Mouse (Mus musculus) midbrain, embryonic 10.5 days (tissue): ENCODE results near the gene Klc4. TPM values are rescaled to one million over a fixed set of nuclear protein-coding genes. Genes with fewer than 3 reads are reported as not detected.

Experiments
- DNase-seq: peaks from one replicate; pipeline ENCODE4 v3.0.0-alpha.2; 2017; ENCODE audit warnings: low spot score
- H3K27ac ChIP-seq: fragments of 300-500 bp; sonication (generic); replicated peaks from 2 replicates; pipeline ENCODE4 v1.5.1; 2016; ENCODE audit warnings: mild to moderate bottlenecking
- H3K27me3 ChIP-seq: fragments of 300-500 bp; sonication (generic); 2 replicates; pipeline ENCODE4 v1.6.1; 2016; ENCODE audit warnings: low read depth, mild to moderate bottlenecking; ENCODE audit not compliant: poor library complexity, severe bottlenecking
- H3K36me3 ChIP-seq: fragments of 300-500 bp; sonication (generic); 2 replicates; pipeline ENCODE4 v1.6.1; 2016; ENCODE audit warnings: mild to moderate bottlenecking, moderate library complexity
- H3K4me1 ChIP-seq: fragments of 300-500 bp; sonication (generic); 2 replicates; pipeline ENCODE4 v1.6.1; 2016
- H3K4me3 ChIP-seq: fragments of 300-500 bp; sonication (generic); 2 replicates; pipeline ENCODE4 v1.5.1; 2016; ENCODE audit warnings: mild to moderate bottlenecking, moderate library complexity
- H3K9me3 ChIP-seq: fragments of 300-500 bp; sonication (generic); replicated peaks from 2 replicates; pipeline ENCODE4 v1.6.1; 2016; ENCODE audit warnings: mild to moderate bottlenecking
- WGBS: fragments of 180-500 bp; shearing (Covaris S2); methylation state at CpG from one replicate; pipeline ENCODE4 v1.1.7; 2016; 5-methylcytosine and 5-hydroxymethylcytosine counted together
- polyA plus RNA-seq: library from polyadenylated mRNA; unstranded; fragments of >200 nt; fragmentation: Nextera tagmentation; extraction: Ambion mirVana; gene quantifications from 2 replicates; pipeline ENCODE4 v1.2.1, GENCODE M21; 2016

The Klc4 gene
- polyA plus RNA-seq, 1 experiment from 2014 or later: 33.0 TPM

GRCm38 (mm10) chr17:46648436-46648835, 2.6 kb upstream of the Klc4 start:
- no peak overlapping the region for H3K27ac ChIP-seq
- peaks cover 36% of the 10 kb centered on the region for H3K36me3 ChIP-seq
- H3K4me3 ChIP-seq: 0 out of 2 replicates have a peak overlapping the region, but pooled peaks have one; percentile 7
- peaks cover 64% of the 10 kb centered on the region for H3K4me1 ChIP-seq
- DNase-seq: no peak
- WGBS: 89% methylated on average over 9 of the region's 9 CpGs
- H3K27me3 ChIP-seq: no peaks in the 10 kb centered on the region
- no peaks in the 10 kb centered on the region for H3K9me3 ChIP-seq

GRCm38 (mm10) chr17:46647279-46647678, 1.5 kb upstream of the Klc4 start:
- peaks cover 57% of the 10 kb centered on the region for H3K4me1 ChIP-seq
- DNase-seq: no peak
- 0 out of 2 replicates have a peak overlapping the region, but pooled peaks have one; percentile 80 for H3K4me3 ChIP-seq
- H3K27me3 ChIP-seq: no peaks in the 10 kb centered on the region
- H3K27ac ChIP-seq: no peak overlapping the region
- no peaks in the 10 kb centered on the region for H3K9me3 ChIP-seq
- 95% methylated on average over 7 of the region's 7 CpGs for WGBS
- peaks cover 28% of the 10 kb centered on the region for H3K36me3 ChIP-seq

GRCm38 (mm10) chr17:46646322-46646662, 470 bp upstream of the Klc4 start:
- WGBS: under 1% methylated on average over 19 of the region's 19 CpGs
- no peak for DNase-seq
- H3K4me3 ChIP-seq: peak overlapping the region; percentile 80
- no peaks in the 10 kb centered on the region for H3K27me3 ChIP-seq
- peaks cover 31% of the 10 kb centered on the region for H3K36me3 ChIP-seq
- H3K4me1 ChIP-seq: peaks cover 47% of the 10 kb centered on the region
- H3K9me3 ChIP-seq: no peaks in the 10 kb centered on the region
- H3K27ac ChIP-seq: peak overlapping the region; percentile 90

- 6% methylated on average over 11 of the region's 11 CpGs for WGBS
- Histone ChIP-seq H3K9me3 (no peaks in the 10 kb centered on the region), H3K27ac (peak overlapping the region; percentile 90), H3K27me3 (no peaks in the 10 kb centered on the region), H3K4me1 (peaks cover 34% of the 10 kb centered on the region), H3K36me3 (peaks cover 44% of the 10 kb centered on the region), H3K4me3 (peak overlapping the region; percentile 80)
- no peak for DNase-seq
Observed at GRCm38 (mm10) chr17:46644916-46645475, 826 bp downstream of the Klc4 start.

- peak overlapping the region; percentile 80 for H3K4me3 ChIP-seq
Observed at GRCm38 (mm10) chr17:46644152-46644805, 1.5 kb downstream of the Klc4 start.

GRCm38 (mm10) chr17:46642060-46642459, 3.8 kb downstream of the Klc4 start:
- Histone ChIP-seq H3K36me3 (peaks cover 39% of the 10 kb centered on the region), H3K27me3 (no peaks in the 10 kb centered on the region), H3K9me3 (no peaks in the 10 kb centered on the region), H3K4me3 (no peak overlapping the region), H3K4me1 (peaks cover 22% of the 10 kb centered on the region), H3K27ac (no peak overlapping the region)
- WGBS: 92% methylated on average over 17 of the region's 17 CpGs
- no peak for DNase-seq

More at GRCm38 (mm10) chr17:46644152-46644805, 1.5 kb downstream of the Klc4 start:
- DNase-seq: no peak
- H3K4me1 ChIP-seq: peaks cover 27% of the 10 kb centered on the region
- no peaks in the 10 kb centered on the region for H3K27me3 ChIP-seq
- 87% methylated on average over 12 of the region's 12 CpGs for WGBS
- H3K9me3 ChIP-seq: no peaks in the 10 kb centered on the region
- peaks cover 50% of the 10 kb centered on the region for H3K36me3 ChIP-seq
- no peak overlapping the region for H3K27ac ChIP-seq

GRCm38 (mm10) chr17:46639929-46640328, 5.9 kb downstream of the Klc4 start:
- Histone ChIP-seq H3K4me3 (no peak overlapping the region), H3K4me1 (peaks cover 14% of the 10 kb centered on the region), H3K36me3 (peaks cover 50% of the 10 kb centered on the region), H3K27ac (no peak overlapping the region), H3K27me3 (no peaks in the 10 kb centered on the region), H3K9me3 (no peaks in the 10 kb centered on the region)
- 78% methylated on average over 9 of the region's 9 CpGs for WGBS
- no peak for DNase-seq

- DNase-seq: peak; percentile 47
- Histone ChIP-seq H3K27ac (peak overlapping the region; percentile 76), H3K27me3 (no peaks in the 10 kb centered on the region)
Observed at GRCm38 (mm10) chr17:46636831-46637523, 8.8 kb downstream of the Klc4 start.

GRCm38 (mm10) chr17:46629685-46630441, 16.0 kb downstream of the Klc4 start:
- DNase-seq: peak; percentile 71

More at GRCm38 (mm10) chr17:46636831-46637523, 8.8 kb downstream of the Klc4 start:
- no peaks in the 10 kb centered on the region for H3K9me3 ChIP-seq
- H3K4me3 ChIP-seq: peak overlapping the region; percentile 27; the same call in 1 of the 2 replicates
- H3K4me1 ChIP-seq: peaks cover 5% of the 10 kb centered on the region
- peaks cover 65% of the 10 kb centered on the region for H3K36me3 ChIP-seq
- 32% methylated on average over 15 of the region's 15 CpGs for WGBS

GRCm38 (mm10) chr17:46628791-46629684, 16.8 kb downstream of the Klc4 start, which contains the start of gene Ptk7:
Gene Ptk7, minus strand, starts transcription at chr17:46629504.
- Histone ChIP-seq H3K4me1 (peaks cover 62% of the 10 kb centered on the region), H3K27ac (peak within 1 kb of the TSS; percentile 96), H3K9me3 (no peaks in the 10 kb centered on the region), H3K27me3 (no peaks in the 10 kb centered on the region), H3K36me3 (peaks cover 33% of the 10 kb centered on the region), H3K4me3 (peak within 1 kb of the TSS; percentile 98)
- peak; percentile 94 for DNase-seq
- WGBS: under 1% methylated on average over 87 of the region's 90 CpGs

More at GRCm38 (mm10) chr17:46629685-46630441, 16.0 kb downstream of the Klc4 start:
- Histone ChIP-seq H3K27me3 (no peaks in the 10 kb centered on the region), H3K4me1 (peaks cover 54% of the 10 kb centered on the region), H3K36me3 (peaks cover 34% of the 10 kb centered on the region), H3K4me3 (peak overlapping the region; percentile 98), H3K9me3 (no peaks in the 10 kb centered on the region), H3K27ac (peak overlapping the region; percentile 96)
- 7% methylated on average over 12 of the region's 12 CpGs for WGBS

GRCm38 (mm10) chr17:46628471-46628790, 17.4 kb downstream of the Klc4 start:
- peaks cover 68% of the 10 kb centered on the region for H3K4me1 ChIP-seq
- WGBS: 1% methylated on average over 13 of the region's 13 CpGs

More at GRCm38 (mm10) chr17:46628471-46628790, 17.4 kb downstream of the Klc4 start:
- Histone ChIP-seq H3K9me3 (no peaks in the 10 kb centered on the region), H3K36me3 (peaks cover 27% of the 10 kb centered on the region), H3K27ac (peak overlapping the region; percentile 96), H3K27me3 (no peaks in the 10 kb centered on the region), H3K4me3 (peak overlapping the region; percentile 98)
- peak; percentile 65 for DNase-seq
